Mouse (Mus musculus): ENCODE measurements around the gene Kat8. TPM values are rescaled to one million over a fixed set of nuclear protein-coding genes. Genes with fewer than 3 reads are reported as not detected.

The Kat8 gene
- polyA plus RNA-seq, 1 experiment from 2014 or later: 52.7 TPM

DNA sequence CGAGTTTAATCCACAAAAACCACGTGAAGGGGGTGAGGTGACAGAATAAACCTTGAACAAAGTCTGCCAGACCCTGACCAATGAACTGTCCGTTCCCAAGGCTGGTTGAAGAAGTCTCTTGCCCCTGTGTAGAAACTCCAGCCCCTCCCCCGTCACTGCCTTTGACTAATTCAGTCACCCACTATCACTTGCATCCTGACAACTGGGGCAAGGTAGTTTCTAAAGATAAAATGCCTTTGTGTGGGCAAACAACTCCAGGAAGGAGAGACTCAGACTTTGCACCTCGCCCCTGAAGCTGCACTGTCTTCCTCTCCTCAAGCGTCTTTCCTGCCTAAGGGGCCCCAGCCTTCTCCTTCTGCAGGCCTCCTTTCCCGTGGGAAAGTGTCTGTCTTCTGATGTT lies 12.3 kb upstream of the Kat8 start:
- Histone ChIP-seq H3K4me2 (replicated peaks) (no peak overlapping the region), H3K9ac (replicated peaks) (no peak overlapping the region), H3K4me3 (no peak overlapping the region), H3K4me1 (peaks cover 10% of the 10 kb centered on the region), H3K36me3 (no peaks in the 10 kb centered on the region), H3K27me3 (no peaks in the 10 kb centered on the region), H3K27ac (replicated peaks) (no peak overlapping the region), H3K9me3 (no peaks in the 10 kb centered on the region)
- WGBS: 51% methylated on average over 7 of the region's 7 CpGs
- no peak for ATAC-seq (replicated peaks)

DNA sequence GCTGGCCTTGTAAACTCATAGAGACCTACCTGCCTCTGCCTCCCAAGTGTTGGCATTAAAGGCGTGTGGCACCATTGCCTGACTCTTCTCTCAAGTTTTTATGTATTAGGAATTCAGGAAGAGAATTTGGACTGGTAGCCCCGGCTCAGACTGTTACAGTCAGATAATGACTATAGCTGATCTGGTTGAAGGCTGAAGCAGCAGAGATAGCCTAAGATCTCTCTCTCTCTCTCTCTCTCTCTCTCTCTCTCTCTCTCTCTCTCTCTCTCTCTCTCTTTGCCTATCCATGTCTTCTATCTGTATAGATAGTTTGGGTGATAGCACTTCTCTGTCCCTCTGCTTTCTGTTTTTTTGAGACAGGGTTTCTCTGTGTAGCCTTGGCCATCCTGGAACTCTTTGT lies 10.5 kb upstream of the Kat8 start:
- WGBS: 82% methylated on average over 2 of the region's 2 CpGs
- Histone ChIP-seq H3K4me2 (replicated peaks) (no peak overlapping the region), H3K36me3 (peaks cover 7% of the 10 kb centered on the region; the same call in 1 of the 2 replicates), H3K9me3 (no peaks in the 10 kb centered on the region), H3K4me1 (peaks cover 13% of the 10 kb centered on the region), H3K4me3 (no peak overlapping the region), H3K27ac (replicated peaks) (no peak overlapping the region), H3K9ac (replicated peaks) (no peak overlapping the region), H3K27me3 (no peaks in the 10 kb centered on the region)
- no peak for ATAC-seq (replicated peaks)

DNA sequence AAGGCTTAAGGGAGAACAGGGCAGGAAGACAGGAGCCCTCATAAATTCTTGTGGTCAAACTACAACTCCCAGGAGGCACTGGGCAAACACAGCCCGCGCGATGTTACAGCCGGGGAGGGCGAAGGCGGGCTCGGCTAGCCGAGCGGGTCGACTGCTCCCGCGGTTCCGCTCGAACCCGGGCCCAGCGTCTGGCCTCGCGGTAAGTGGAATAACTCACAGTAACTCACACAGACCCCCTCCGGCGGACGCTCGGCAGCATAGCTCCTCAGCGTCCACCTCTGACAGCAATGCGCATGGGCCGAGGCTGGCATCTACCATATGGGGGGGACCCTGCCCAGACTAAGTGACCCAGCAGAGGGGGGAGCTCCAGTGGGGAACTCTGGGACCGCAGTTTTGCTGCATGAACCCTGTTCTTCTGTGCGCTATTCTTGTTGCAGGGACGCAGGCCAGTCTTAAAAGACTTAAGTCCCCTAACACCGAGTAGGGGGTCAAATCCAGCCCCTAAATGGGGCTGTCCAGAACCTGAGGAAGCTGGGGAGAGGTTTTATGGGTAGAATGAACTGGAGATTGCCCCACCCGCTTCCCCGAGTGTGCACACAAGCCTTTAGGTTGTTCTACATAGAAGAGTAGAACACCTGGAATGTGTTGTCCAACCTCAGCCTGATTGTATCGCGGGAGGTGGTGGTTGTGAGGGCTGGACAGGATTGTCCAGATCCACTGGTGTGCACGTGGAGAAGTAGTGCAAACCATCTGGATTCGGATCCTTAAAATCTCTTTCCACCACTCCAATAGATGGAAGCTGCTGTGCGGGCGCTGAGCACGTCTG lies 8.1 kb upstream of the Kat8 start, which contains the start of gene Bckdk:
TSS of gene Bckdk (plus strand) at position 112 of the 826 bp plus-strand sequence.
- peak; percentile 95 for ATAC-seq (replicated peaks)
- Histone ChIP-seq H3K4me3 (peak within 1 kb of the TSS; percentile 89), H3K4me2 (replicated peaks) (peak within 1 kb of the TSS; percentile 87), H3K4me1 (peaks cover 13% of the 10 kb centered on the region), H3K36me3 (peaks cover 31% of the 10 kb centered on the region), H3K27ac (replicated peaks) (peak within 1 kb of the TSS; percentile 85), H3K9me3 (no peaks in the 10 kb centered on the region), H3K27me3 (no peaks in the 10 kb centered on the region), H3K9ac (replicated peaks) (peak within 1 kb of the TSS; percentile 91)
- 7% methylated on average over 38 of the region's 38 CpGs for WGBS

DNA sequence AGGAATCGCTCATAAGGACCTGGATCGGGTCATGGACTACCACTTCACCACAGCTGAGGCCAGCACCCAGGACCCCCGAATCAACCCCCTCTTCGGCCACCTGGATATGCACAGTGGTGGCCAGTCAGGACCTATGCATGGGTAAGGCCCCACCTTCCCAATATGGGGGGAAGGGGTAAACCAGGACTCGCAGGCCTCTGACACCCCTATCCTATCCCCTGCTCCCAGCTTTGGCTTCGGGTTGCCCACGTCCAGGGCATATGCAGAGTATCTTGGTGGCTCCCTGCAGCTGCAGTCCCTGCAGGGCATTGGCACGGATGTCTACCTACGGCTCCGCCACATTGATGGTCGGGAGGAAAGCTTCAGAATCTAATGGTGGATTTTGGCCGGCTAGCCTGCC lies 4.4 kb upstream of the Kat8 start:
- no peak overlapping the region for H3K4me3 ChIP-seq
- no peak overlapping the region for H3K4me2 ChIP-seq (replicated peaks)
- WGBS: 97% methylated on average over 12 of the region's 12 CpGs
- H3K4me1 ChIP-seq: peaks cover 22% of the 10 kb centered on the region
- H3K36me3 ChIP-seq: peaks cover 34% of the 10 kb centered on the region
- H3K9ac ChIP-seq (replicated peaks): no peak overlapping the region
- ATAC-seq (replicated peaks): no peak
- no peaks in the 10 kb centered on the region for H3K27me3 ChIP-seq
- no peak overlapping the region for H3K27ac ChIP-seq (replicated peaks)
- H3K9me3 ChIP-seq: no peaks in the 10 kb centered on the region

DNA sequence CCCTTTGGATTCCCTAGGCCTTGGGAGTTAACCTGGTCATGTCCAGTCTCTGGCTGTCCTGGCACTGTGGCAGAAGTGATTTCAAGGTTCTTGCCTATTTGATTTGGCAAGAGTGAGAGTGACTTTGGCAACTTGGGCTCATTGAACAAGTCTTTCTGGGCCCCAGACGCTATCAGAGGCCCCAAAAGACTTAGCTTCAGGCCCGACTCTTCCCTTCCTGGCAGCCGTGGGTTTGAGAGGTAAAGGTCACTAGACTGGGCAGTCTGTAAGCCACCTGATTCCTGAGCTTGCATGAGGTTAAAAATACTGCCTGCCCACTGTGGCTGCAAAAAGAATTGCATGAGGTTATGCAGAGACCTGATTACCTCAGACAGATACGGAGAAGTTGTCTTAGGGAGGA lies 3.7 kb upstream of the Kat8 start:
- Histone ChIP-seq H3K27ac (replicated peaks) (no peak overlapping the region), H3K9me3 (no peaks in the 10 kb centered on the region), H3K36me3 (peaks cover 34% of the 10 kb centered on the region), H3K4me3 (no peak overlapping the region), H3K27me3 (no peaks in the 10 kb centered on the region), H3K4me1 (peaks cover 28% of the 10 kb centered on the region), H3K4me2 (replicated peaks) (no peak overlapping the region), H3K9ac (replicated peaks) (no peak overlapping the region)
- no peak for ATAC-seq (replicated peaks)
- 93% methylated on average over 4 of the region's 4 CpGs for WGBS

DNA sequence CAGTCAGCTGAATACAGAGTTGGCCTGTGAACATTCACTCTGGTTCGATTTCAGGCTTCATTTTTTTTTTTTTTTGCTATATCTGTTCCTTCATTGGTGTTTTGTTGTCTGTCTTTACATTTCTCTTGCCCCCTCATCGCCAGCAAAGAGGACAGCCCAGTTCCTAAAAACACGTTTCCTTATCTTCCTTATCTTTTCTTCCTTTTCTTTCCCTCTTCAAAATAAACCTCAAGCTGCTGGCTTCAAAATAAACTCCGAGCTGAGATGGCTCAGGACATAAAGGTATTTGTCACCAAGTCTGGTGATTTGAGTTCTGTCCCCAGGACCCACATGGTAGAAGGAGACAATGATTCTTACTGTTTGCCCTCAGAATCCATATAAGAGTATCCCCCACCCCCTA lies 622 bp downstream of the Kat8 start:
- Histone ChIP-seq H3K4me3 (peak overlapping the region; percentile 89), H3K9me3 (no peaks in the 10 kb centered on the region), H3K27me3 (no peaks in the 10 kb centered on the region), H3K9ac (replicated peaks) (peak overlapping the region; percentile 81), H3K4me2 (replicated peaks) (peak overlapping the region; percentile 79), H3K36me3 (peaks cover 39% of the 10 kb centered on the region), H3K27ac (replicated peaks) (no peak overlapping the region), H3K4me1 (peaks cover 15% of the 10 kb centered on the region)
- WGBS: 35% methylated on average over 4 of the region's 4 CpGs
- ATAC-seq (replicated peaks): no peak

DNA sequence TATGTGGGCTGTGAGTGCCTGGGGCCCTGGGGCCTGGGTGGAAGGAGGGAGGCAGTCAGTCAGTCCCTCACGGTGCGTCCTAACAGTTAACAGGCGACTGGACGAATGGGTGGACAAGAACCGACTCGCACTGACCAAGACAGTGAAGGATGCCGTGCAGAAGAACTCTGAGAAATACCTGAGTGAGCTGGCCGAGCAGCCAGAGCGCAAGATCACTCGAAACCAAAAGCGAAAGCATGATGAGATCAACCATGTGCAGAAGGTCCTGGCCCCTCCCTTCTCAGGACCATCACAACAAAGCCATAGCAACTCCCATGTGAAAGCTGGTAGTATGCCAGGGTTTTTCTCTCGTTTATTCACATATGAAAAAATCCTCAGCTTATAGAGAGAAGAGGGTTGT lies 3.0 kb downstream of the Kat8 start:
- H3K4me1 ChIP-seq: peaks cover 15% of the 10 kb centered on the region
- H3K27ac ChIP-seq (replicated peaks): no peak overlapping the region
- no peak overlapping the region for H3K9ac ChIP-seq (replicated peaks)
- H3K4me2 ChIP-seq (replicated peaks): no peak overlapping the region
- peaks cover 31% of the 10 kb centered on the region for H3K36me3 ChIP-seq
- H3K4me3 ChIP-seq: no peak overlapping the region
- ATAC-seq (replicated peaks): no peak
- H3K9me3 ChIP-seq: no peaks in the 10 kb centered on the region
- no peaks in the 10 kb centered on the region for H3K27me3 ChIP-seq
- 92% methylated on average over 12 of the region's 12 CpGs for WGBS

DNA sequence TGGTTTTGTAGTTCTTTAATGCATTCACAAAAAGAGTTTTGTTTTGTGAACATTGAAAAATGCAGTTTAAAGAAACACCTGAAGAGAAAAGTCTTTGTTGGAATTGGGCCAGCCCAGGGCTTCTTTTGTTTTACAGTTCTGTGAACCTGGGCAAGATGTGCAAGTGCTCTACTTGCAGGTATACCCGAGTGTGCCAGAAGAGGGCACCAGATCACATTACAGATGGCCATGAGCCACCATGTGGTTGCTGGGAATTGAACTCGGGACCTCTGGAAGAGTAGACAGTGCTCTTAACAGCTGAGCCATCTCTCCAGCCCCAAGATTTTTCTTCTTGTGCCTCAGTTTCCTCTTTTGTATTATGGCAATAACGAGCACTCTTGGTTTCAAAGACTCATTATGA lies 5.9 kb downstream of the Kat8 start:
- peaks cover 52% of the 10 kb centered on the region for H3K36me3 ChIP-seq
- 59% methylated on average over 3 of the region's 3 CpGs for WGBS
- no peak for ATAC-seq (replicated peaks)
- H3K27ac ChIP-seq (replicated peaks): no peak overlapping the region
- peaks cover 3% of the 10 kb centered on the region for H3K4me1 ChIP-seq
- no peaks in the 10 kb centered on the region for H3K9me3 ChIP-seq
- H3K4me3 ChIP-seq: no peak overlapping the region
- H3K27me3 ChIP-seq: no peaks in the 10 kb centered on the region
- H3K9ac ChIP-seq (replicated peaks): no peak overlapping the region
- no peak overlapping the region for H3K4me2 ChIP-seq (replicated peaks)

DNA sequence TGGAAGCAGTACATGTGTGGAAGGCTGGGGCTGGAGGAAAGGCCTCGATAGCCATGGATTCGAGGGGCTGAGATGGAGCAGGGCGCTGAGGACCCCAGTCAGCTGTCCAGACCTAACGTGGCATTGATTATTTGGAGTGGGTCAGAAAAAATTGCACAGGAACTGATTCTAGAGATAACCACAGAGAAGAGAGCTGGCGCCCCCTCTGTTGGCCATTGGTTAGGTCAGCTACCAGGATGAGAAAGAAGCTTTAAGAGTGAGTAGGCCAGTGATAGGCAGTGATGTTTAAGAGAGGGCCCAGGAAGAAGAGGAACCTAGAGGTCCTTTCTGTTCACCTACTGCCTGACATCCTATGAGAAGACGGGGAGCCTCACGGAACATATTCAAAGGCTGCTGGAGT lies 7.0 kb downstream of the Kat8 start:
- no peaks in the 10 kb centered on the region for H3K4me1 ChIP-seq
- no peaks in the 10 kb centered on the region for H3K27me3 ChIP-seq
- no peak overlapping the region for H3K27ac ChIP-seq (replicated peaks)
- 78% methylated on average over 7 of the region's 7 CpGs for WGBS
- no peak overlapping the region for H3K4me3 ChIP-seq
- ATAC-seq (replicated peaks): no peak
- H3K36me3 ChIP-seq: peaks cover 57% of the 10 kb centered on the region
- no peak overlapping the region for H3K4me2 ChIP-seq (replicated peaks)
- H3K9me3 ChIP-seq: no peaks in the 10 kb centered on the region
- H3K9ac ChIP-seq (replicated peaks): no peak overlapping the region

DNA sequence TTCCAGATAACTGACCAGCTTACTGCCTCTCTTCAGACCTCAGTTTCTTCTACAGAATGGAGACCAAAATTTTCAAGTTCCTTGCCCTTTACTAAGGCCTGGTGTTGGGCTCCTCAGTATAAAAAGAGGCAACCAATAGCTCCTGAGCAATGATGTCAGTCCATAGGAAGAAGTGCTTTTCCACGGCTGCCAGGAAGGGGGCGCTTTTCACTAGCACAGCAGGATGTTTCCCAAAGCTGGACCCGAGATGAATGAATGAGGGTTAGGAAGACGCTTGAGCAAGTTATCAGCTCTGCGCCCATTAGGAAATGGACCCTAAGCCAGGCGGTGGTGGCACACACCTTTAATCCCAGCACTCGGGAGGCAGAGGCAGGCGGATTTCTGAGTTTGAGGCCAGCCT lies 9.2 kb downstream of the Kat8 start:
- WGBS: 58% methylated on average over 8 of the region's 8 CpGs

DNA sequence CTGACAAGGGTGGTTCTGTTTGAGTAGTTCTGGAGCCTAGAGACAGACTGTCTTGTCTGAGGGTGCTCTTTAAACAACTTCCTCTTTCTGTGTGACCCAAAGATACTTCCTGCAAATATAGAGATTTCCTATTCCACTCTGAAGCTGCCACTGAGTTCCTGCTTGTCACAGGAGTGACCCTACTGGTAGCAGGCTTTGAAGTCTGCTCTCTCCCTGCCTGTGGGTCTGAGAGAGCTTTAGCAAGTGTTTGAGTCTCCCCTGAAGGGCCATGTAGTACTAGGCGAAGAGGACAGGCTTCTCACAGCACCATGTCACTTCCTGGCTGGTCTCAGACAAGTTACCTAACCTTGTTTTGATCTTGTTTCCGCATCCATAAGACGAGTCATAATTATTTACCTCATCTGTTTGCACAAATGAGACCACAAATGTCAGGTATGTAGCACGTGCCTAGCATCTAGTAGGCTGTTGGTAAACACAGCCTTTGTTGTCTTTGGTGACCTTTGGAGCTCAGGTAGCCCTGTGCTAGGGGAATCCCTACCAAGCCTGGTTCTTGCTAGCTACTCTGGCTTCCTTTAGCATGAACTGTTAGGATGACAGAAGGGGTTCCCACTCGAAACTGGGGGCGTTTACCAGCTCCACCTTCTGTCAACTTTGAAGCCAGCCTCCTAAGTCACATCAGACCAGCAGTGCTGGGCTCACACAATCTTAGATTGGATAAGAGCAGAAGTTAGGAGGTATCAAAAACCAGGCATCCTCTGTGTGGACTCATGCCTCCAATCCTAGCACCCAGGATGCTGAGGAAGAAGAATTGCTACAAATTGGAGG lies 10.3 kb downstream of the Kat8 start:
- 86% methylated on average over 6 of the region's 6 CpGs for WGBS
- H3K36me3 ChIP-seq: peaks cover 55% of the 10 kb centered on the region

More for the DNA sequence above, 9.2 kb downstream of the Kat8 start:
- H3K27ac ChIP-seq (replicated peaks): no peak overlapping the region
- no peak for ATAC-seq (replicated peaks)
- H3K4me3 ChIP-seq: no peak overlapping the region
- H3K4me2 ChIP-seq (replicated peaks): no peak overlapping the region
- no peak overlapping the region for H3K9ac ChIP-seq (replicated peaks)
- H3K36me3 ChIP-seq: peaks cover 61% of the 10 kb centered on the region
- no peaks in the 10 kb centered on the region for H3K4me1 ChIP-seq
- H3K9me3 ChIP-seq: no peaks in the 10 kb centered on the region
- H3K27me3 ChIP-seq: no peaks in the 10 kb centered on the region

DNA sequence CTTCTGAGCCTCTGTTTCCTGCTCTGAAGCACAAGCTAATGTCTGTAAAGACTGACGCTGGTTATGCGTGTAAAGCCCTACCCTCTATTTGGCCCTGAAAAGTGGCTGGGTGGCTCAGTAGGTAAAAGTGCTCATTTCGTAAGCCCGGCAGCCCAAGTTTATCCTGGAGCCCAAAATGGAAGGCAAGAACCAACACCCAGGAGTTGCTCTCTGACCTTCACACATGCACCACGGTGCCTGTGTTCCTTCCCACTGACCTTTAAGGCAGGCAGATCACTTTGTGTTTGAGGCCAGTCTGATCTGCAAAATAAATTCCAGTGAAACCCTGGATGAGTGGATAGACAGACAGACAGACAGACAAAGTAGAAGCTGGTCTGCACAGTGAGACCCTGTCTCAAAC lies 11.4 kb downstream of the Kat8 start:
- Histone ChIP-seq H3K9ac (replicated peaks) (no peak overlapping the region), H3K36me3 (peaks cover 49% of the 10 kb centered on the region), H3K9me3 (no peaks in the 10 kb centered on the region), H3K27ac (replicated peaks) (no peak overlapping the region), H3K4me2 (replicated peaks) (no peak overlapping the region), H3K27me3 (peaks cover 8% of the 10 kb centered on the region; the same call in 1 of the 2 replicates), H3K4me1 (no peaks in the 10 kb centered on the region), H3K4me3 (no peak overlapping the region)
- no peak for ATAC-seq (replicated peaks)
- 88% methylated on average over 5 of the region's 5 CpGs for WGBS

More for the DNA sequence above, 10.3 kb downstream of the Kat8 start:
- Histone ChIP-seq H3K4me3 (no peak overlapping the region), H3K27me3 (no peaks in the 10 kb centered on the region), H3K4me2 (replicated peaks) (no peak overlapping the region), H3K9me3 (no peaks in the 10 kb centered on the region), H3K9ac (replicated peaks) (no peak overlapping the region), H3K27ac (replicated peaks) (no peak overlapping the region), H3K4me1 (no peaks in the 10 kb centered on the region)
- ATAC-seq (replicated peaks): no peak

Measured in forebrain, embryonic 15.5 days (tissue).